Comparison of ENCODE assay signal across 10 mouse cellular contexts in genomic region chr3:108384425-108384824, GRCm38 (mm10). TPM values are rescaled to one million over a fixed set of nuclear protein-coding genes. Genes with fewer than 3 reads are reported as not detected.
DNase-seq lines count a peak whose midpoint lies in the region; ATAC-seq lines count a peak whose summit lies in the region.
"Had no signal": no experiment of that assay in that cellular context is flagged by ENCODE, and none has a peak within 500 bp of the region (broad histone marks: within the 10 kb centered on the region; RNA-seq: fewer than 3 reads in every experiment).

No protein-coding gene starts in this region.

- H3K4me2 ChIP-seq in neural tube, embryonic 11.5 days (ENCODE audit: low read depth): peak overlapping the region; percentile 69
- peak overlapping the region; percentile 71 for H3K4me2 ChIP-seq in forebrain, embryonic 12.5 days
- peak overlapping the region; percentile 75 for H3K4me2 ChIP-seq in liver, embryonic 12.5 days

- DNase-seq in neural tube, embryonic 11.5 days (ENCODE audit: low spot score): no peak
- DNase-seq in neural tube, embryonic 10.5 days (ENCODE audit: extremely low spot score, low spot score): no peak
- DNase-seq in right cerebral cortex, adult 2 months (ENCODE audit: low spot score in 2 of 2): no peak
- DNase-seq in gastrocnemius, postnatal 4 days (ENCODE audit: low spot score in 2 of 2): no peak
- DNase-seq: heart, postnatal 4 days; thymus, postnatal 4 days had no signal

- no peaks in the 10 kb centered on the region for H3K27me3 ChIP-seq in neural tube, embryonic 11.5 days (ENCODE audit: control insufficient read depth, insufficient read depth, low read length)
- no peaks in the 10 kb centered on the region for H3K27me3 ChIP-seq in forebrain, embryonic 12.5 days
- no peaks in the 10 kb centered on the region for H3K27me3 ChIP-seq in liver, embryonic 12.5 days (replicated peaks)

- no peak for ATAC-seq in neural tube, embryonic 11.5 days (ENCODE audit: insufficient read depth, low FRiP score, low TSS enrichment)
- ATAC-seq in forebrain, embryonic 12.5 days (ENCODE audit: low FRiP score): no peak
- no peak for ATAC-seq in liver, embryonic 12.5 days
- no peak for ATAC-seq in frontal cortex, adult (ENCODE audit: low TSS enrichment)
- no peak for ATAC-seq in erythroid progenitor cell, adult 5-6 weeks (replicated peaks; ENCODE audit: low FRiP score, poor library complexity, severe bottlenecking)

- H3K9me3 ChIP-seq in neural tube, embryonic 11.5 days (ENCODE audit: control insufficient read depth, low read length): no peaks in the 10 kb centered on the region
- H3K9me3 ChIP-seq in forebrain, embryonic 12.5 days: no peaks in the 10 kb centered on the region
- H3K9me3 ChIP-seq in liver, embryonic 12.5 days (replicated peaks): no peaks in the 10 kb centered on the region

- peaks cover 14% of the 10 kb centered on the region; the same call in 1 of the 2 replicates for H3K4me1 ChIP-seq in neural tube, embryonic 11.5 days (ENCODE audit: control insufficient read depth, insufficient read depth, low read length)
- H3K4me1 ChIP-seq in forebrain, embryonic 12.5 days: peaks cover 42% of the 10 kb centered on the region
- peaks cover 55% of the 10 kb centered on the region for H3K4me1 ChIP-seq in liver, embryonic 12.5 days

- H3K9ac ChIP-seq in neural tube, embryonic 11.5 days (ENCODE audit: low read length): peak overlapping the region; percentile 57
- H3K9ac ChIP-seq in forebrain, embryonic 12.5 days: peak overlapping the region; percentile 64
- peak overlapping the region; percentile 70 for H3K9ac ChIP-seq in liver, embryonic 12.5 days

- H3K36me3 ChIP-seq in neural tube, embryonic 11.5 days (ENCODE audit: control insufficient read depth, insufficient read depth, low read length): peaks cover 3% of the 10 kb centered on the region; the same call in 1 of the 2 replicates
- peaks cover 20% of the 10 kb centered on the region for H3K36me3 ChIP-seq in forebrain, embryonic 12.5 days (replicated peaks)
- H3K36me3 ChIP-seq in liver, embryonic 12.5 days: peaks cover 31% of the 10 kb centered on the region

- peak overlapping the region; percentile 46 for H3K4me3 ChIP-seq in neural tube, embryonic 11.5 days (ENCODE audit: low read depth, low read length)
- peak overlapping the region; percentile 50 for H3K4me3 ChIP-seq in forebrain, embryonic 12.5 days (replicated peaks)
- peak overlapping the region; percentile 71 for H3K4me3 ChIP-seq in liver, embryonic 12.5 days

- WGBS in neural tube, embryonic 11.5 days: 55% methylated on average over 2 of the region's 2 CpGs
- 50% methylated on average over 2 of the region's 2 CpGs for WGBS in forebrain, embryonic 12.5 days
- 40% methylated on average over 2 of the region's 2 CpGs for WGBS in liver, embryonic 12.5 days (ENCODE audit: insufficient replicate concordance)

- no peak overlapping the region for H3K27ac ChIP-seq in neural tube, embryonic 11.5 days (ENCODE audit: low read depth, low read length)
- H3K27ac ChIP-seq in forebrain, embryonic 12.5 days: no peak overlapping the region
- H3K27ac ChIP-seq in liver, embryonic 12.5 days: peak overlapping the region; percentile 33

RNA-seq across cellular contexts. Expression of gene Psrc1, which starts 0.8 kb away (rescaled TPM):
- polyA plus RNA-seq in neural tube, embryonic 11.5 days (2014; fragmentation: Nextera tagmentation; extraction: Ambion mirVana): 52.0 and 54.0 TPM in 2 replicates
- 82.6 and 83.1 TPM in 2 replicates for polyA plus RNA-seq in forebrain, embryonic 12.5 days (2016; fragmentation: Nextera tagmentation; extraction: Ambion mirVana)
- 20.2 and 21.2 TPM in 2 replicates for polyA plus RNA-seq in liver, embryonic 12.5 days (2016; fragmentation: Nextera tagmentation; extraction: Ambion mirVana)
- total RNA-seq in gastrocnemius, postnatal 4 days (2021): 1 to 10 TPM; 4.1 to 6.0 TPM
- 42.2 and 46.9 TPM in 2 replicates for total RNA-seq in erythroid progenitor cell, adult 5-6 weeks (2015; ENCODE audit: low replicate concordance)
- total RNA-seq in erythroid progenitor cell, adult 5-6 weeks (2017; ENCODE audit: low replicate concordance): 58.9 and 59.7 TPM in 2 replicates

RNA-seq across cellular contexts. Expression of gene Mybphl, which starts 19.7 kb away (rescaled TPM):
- polyA plus RNA-seq in neural tube, embryonic 11.5 days (2014; fragmentation: Nextera tagmentation; extraction: Ambion mirVana): 0.19 and 0.31 TPM in 2 replicates
- 0.15 and 0.31 TPM in 2 replicates for polyA plus RNA-seq in forebrain, embryonic 12.5 days (2016; fragmentation: Nextera tagmentation; extraction: Ambion mirVana)
- 0.19 TPM in 1 of 2 replicates, not detected in the other for polyA plus RNA-seq in liver, embryonic 12.5 days (2016; fragmentation: Nextera tagmentation; extraction: Ambion mirVana)
- not detected for total RNA-seq in gastrocnemius, postnatal 4 days (2021)
- total RNA-seq in erythroid progenitor cell, adult 5-6 weeks (2015; ENCODE audit: low replicate concordance): not detected in 2 replicates
- total RNA-seq in erythroid progenitor cell, adult 5-6 weeks (2017; ENCODE audit: low replicate concordance): not detected in 2 replicates

RNA-seq across cellular contexts. Expression of gene Celsr2, which starts 30.9 kb away (rescaled TPM):
- 65.2 and 65.5 TPM in 2 replicates for polyA plus RNA-seq in neural tube, embryonic 11.5 days (2014; fragmentation: Nextera tagmentation; extraction: Ambion mirVana)
- 60.4 and 61.3 TPM in 2 replicates for polyA plus RNA-seq in forebrain, embryonic 12.5 days (2016; fragmentation: Nextera tagmentation; extraction: Ambion mirVana)
- 0.49 and 0.93 TPM in 2 replicates for polyA plus RNA-seq in liver, embryonic 12.5 days (2016; fragmentation: Nextera tagmentation; extraction: Ambion mirVana)
- total RNA-seq in gastrocnemius, postnatal 4 days (2021): 1 to 10 TPM; 3.0 to 5.9 TPM
- 0.84 and 1.1 TPM in 2 replicates for total RNA-seq in erythroid progenitor cell, adult 5-6 weeks (2015; ENCODE audit: low replicate concordance)
- 1.0 TPM in 1 of 2 replicates, not detected in the other for total RNA-seq in erythroid progenitor cell, adult 5-6 weeks (2017; ENCODE audit: low replicate concordance)

Comparison
In these comparisons a context has a peak if more than half of its experiments do, and no peak if none do; other contexts are left out.
1. RNA of gene Celsr2, which starts 30.9 kb away (polyA plus RNA-seq): 65.2 to 65.5 TPM in neural tube, embryonic 11.5 days and 60.4 to 61.3 TPM in forebrain, embryonic 12.5 days; 0.49 to 0.93 TPM in liver, embryonic 12.5 days; every median in the first group is over 10 times any median in the second.
2. Peak in every context shown above with its lines, with median percentiles within 50 percentile points of each other: H3K4me2 ChIP-seq, H3K4me3 ChIP-seq and H3K9ac ChIP-seq.